Mouse (Mus musculus) cerebellum, adult 9-11 months (tissue): ENCODE results near the gene Tlx1.

Experiments
- DNase-seq: peaks from one replicate; pipeline ENCODE4 v3.0.0; 2022

Gene Tlx1

DNA sequence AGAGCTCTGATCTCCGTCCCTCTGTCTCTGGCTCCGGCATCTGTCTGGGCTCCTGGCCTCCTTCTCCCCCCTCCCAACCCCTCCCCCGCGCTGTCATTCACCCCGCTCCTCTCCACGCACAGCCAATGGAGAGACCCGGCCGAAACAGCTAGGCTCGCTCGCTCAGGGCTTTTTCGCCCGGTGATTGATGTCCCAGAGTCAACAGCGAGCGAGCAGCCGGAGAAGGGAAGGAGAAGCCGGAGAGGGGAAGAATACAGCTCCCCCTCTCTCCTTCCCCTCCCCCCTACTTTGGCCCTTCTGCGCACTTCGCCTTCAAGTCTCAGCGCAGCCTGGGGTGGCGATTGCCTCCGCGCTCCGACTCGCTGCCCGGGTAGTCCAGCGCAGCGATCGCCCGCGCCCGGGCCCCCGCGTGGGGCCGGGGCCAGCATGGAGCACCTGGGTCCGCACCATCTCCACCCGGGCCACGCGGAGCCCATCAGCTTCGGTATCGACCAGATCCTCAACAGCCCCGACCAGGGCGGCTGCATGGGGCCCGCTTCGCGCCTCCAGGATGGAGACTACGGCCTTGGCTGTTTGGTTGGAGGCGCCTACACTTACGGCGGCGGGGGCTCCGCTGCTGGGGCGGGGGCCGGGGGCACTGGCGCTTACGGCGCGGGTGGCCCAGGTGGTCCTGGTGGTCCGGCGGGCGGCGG, at the start of gene Tlx1:
Tlx1 (plus strand) TSS at position 191 of the 692 bp plus-strand sequence.
- DNase-seq, result no peak

DNA sequence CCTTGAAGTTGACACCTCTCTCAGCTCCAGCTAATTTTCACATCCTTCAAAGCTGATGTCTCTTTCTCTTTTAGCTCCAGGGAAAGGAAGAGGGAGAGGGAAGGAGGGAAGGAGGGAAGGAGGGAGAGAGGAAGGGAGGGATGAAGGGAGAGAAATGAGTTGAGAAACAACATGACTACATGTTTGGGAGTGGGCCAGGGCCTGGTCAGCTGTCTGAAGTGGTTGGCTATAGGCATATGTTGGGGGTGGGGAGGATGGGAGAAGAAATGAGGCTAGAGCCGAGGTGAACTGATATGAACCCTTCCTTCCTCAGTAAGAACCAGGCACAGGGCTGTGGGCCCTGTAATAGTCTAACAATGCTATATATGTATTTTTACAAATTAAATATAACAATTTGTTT, 44.9 kb upstream of the Tlx1 start:
- no peak for DNase-seq

- DNase-seq, result no peak
Measured at GRCm38 (mm10) chr19:45106689-45107088, 43.8 kb upstream of the Tlx1 start.

DNA sequence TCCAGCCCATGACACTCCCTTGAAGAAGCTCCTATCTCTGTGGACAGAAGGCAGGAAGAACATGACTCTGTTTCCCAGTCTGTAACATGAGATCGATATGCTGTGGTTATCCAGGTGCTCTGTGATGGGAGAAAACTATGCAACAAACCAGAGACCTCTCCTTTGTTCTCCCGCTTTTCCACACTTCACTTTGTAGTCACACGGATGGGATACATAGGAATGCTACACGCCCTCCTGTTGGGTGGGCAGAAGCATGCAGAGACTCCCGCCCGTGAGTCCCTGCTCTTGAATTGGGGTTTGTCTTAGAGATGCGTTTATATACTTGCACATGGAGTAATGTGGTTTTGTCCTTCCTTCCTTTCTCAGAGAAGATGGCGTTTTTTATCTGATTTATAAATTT, 39.8 kb upstream of the Tlx1 start:
- DNase-seq, result no peak

- no peak for DNase-seq
Measured at GRCm38 (mm10) chr19:45112444-45112843, 38.0 kb upstream of the Tlx1 start.

GRCm38 (mm10) chr19:45113791-45114460, 36.6 kb upstream of the Tlx1 start:
- no peak for DNase-seq

DNA sequence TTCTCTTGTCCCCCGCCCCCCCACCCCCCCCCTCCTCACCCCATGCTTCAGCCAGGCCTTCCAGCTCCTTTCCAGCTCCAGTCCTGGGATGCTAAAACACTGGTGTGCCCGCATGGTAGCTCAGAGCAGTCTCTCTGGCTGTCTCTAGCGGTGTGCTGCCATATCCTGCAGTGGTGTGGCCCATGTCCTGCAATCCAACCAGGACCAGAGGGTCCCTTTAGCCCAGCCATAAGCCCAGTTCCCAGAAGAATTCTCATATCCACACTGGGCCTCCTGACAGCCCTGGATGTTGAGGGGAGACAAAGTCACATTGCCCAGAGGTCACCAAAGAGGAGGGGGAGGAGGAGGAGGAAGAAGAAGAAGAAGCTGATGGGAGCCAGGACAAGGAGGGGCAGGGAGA, 35.7 kb upstream of the Tlx1 start:
- no peak for DNase-seq

DNA sequence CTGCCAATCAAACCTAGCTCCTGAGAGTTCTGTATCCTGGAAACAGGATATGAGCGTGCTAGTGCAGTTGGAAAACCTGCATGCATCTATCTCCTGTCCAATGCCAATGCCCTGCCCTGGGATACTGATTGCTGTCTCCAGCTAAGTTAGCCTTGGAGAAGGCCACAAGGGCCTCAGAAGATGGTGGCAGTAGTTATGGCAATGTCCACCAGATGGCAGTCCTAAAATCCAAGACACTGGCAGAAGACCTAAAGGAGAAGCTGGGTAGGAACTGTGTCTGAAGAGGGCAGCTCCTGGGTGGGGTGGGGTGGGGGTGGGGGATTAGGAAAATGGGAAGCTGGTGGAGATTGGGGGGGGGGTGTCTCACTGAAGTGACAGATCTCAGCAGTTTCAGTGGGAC, 33.7 kb upstream of the Tlx1 start:
- peak; percentile 13 for DNase-seq

GRCm38 (mm10) chr19:45131966-45132628, 18.4 kb upstream of the Tlx1 start:
- no peak for DNase-seq

- no peak for DNase-seq
Measured at GRCm38 (mm10) chr19:45142531-45142930, 7.9 kb upstream of the Tlx1 start.

- DNase-seq, result no peak
Measured at GRCm38 (mm10) chr19:45143214-45143895, 7.1 kb upstream of the Tlx1 start.

GRCm38 (mm10) chr19:45147071-45147470, 3.4 kb upstream of the Tlx1 start:
- no peak for DNase-seq

- DNase-seq, result no peak
Measured at GRCm38 (mm10) chr19:45151361-45152182, 1.1 kb downstream of the Tlx1 start.

- DNase-seq, result no peak
Measured at GRCm38 (mm10) chr19:45152183-45152650, 1.7 kb downstream of the Tlx1 start.

- DNase-seq, result no peak
Measured at GRCm38 (mm10) chr19:45153311-45154058, 3.0 kb downstream of the Tlx1 start.

- DNase-seq, result no peak
Measured at GRCm38 (mm10) chr19:45154059-45154386, 3.5 kb downstream of the Tlx1 start.

- no peak for DNase-seq
Measured at GRCm38 (mm10) chr19:45154521-45154920, 4.0 kb downstream of the Tlx1 start.

DNA sequence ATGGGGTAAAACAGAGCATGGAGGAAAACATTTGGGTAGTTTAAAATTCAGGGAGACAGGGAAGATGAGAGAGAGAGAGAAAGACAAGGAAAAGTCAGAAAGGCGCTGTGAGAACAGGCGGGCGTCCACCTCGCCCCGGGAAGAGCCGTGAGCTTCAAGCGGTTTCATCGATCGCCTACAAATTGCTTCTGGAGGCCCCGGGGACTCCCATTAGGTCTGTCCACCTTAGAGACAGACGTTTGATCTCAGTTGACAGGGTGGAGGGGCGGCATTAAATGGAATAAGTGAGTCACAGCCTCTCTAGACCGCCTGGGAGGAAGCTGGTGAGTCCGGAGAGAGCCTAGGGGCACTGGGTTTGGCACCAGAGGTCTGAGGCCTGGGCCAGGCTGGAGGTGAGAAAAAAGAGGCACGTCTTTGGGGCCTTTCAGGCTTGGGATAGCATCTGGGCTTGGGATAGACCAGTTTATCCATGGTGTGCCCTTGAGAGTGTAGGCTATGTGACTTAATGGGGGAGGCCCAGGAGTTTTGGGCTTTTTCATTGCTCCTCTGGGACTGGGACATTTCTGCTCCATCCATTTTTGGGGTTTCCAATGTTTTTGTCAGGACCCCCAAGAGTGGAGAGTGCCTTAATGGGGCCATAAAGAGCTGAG, 4.8 kb downstream of the Tlx1 start:
- DNase-seq, result no peak

GRCm38 (mm10) chr19:45155791-45156186, 5.3 kb downstream of the Tlx1 start:
- no peak for DNase-seq

GRCm38 (mm10) chr19:45156381-45156780, 5.9 kb downstream of the Tlx1 start:
- no peak for DNase-seq

DNA sequence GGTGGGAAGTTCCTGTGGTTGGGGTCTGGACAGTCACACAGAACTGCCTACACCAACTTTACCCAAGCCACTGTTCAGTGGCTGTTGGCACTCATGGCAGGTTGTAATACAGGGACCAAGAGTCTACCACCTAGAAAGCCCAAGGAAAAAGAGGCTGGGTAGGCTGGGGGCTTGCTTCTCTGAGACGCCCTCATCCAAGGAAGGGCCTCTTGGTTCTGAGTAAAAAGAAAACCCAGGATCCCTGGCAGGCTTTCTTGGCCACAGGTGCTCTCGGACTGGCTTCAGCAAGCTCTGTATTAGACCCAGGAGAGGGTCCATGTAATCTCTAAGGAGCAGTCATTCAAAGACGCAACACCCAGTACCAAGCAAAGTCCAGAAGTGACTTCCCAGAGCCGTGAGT, 7.7 kb downstream of the Tlx1 start:
- DNase-seq, result no peak
